In genomic region chr11:115257775-115258510, GRCm38 (mm10) we compare ENCODE assay signal across 10 mouse cellular contexts. TPM values are rescaled to one million over a fixed set of nuclear protein-coding genes. Genes with fewer than 3 reads are reported as not detected.
DNase-seq lines count a peak whose midpoint lies in the region; ATAC-seq and TF ChIP-seq lines count a peak whose summit lies in the region.
"Had no signal": no experiment of that assay in that cellular context is flagged by ENCODE, and none has a peak within 500 bp of the region (broad histone marks: within the 10 kb centered on the region; RNA-seq: fewer than 3 reads in every experiment).

No protein-coding gene starts in this region.

- 16% methylated on average over 59 of the region's 59 CpGs for WGBS in lung, embryonic 14.5 days
- 16% methylated on average over 59 of the region's 59 CpGs for WGBS in forebrain, embryonic 14.5 days
- 13% methylated on average over 59 of the region's 59 CpGs for WGBS in neural tube, embryonic 13.5 days

- intact Hi-C loops in gastrocnemius, postnatal 14 days (cut with DNase I; ENCODE audit: low total_unique reads), result no loop called here

- no peak overlapping the region for H3K9ac ChIP-seq in lung, embryonic 14.5 days
- no peak overlapping the region for H3K9ac ChIP-seq in forebrain, embryonic 14.5 days (ENCODE audit: low read length)
- H3K9ac ChIP-seq in neural tube, embryonic 13.5 days, result no peak overlapping the region

- H3K27ac ChIP-seq in lung, embryonic 14.5 days (ENCODE audit: low read depth), result no peak overlapping the region
- H3K27ac ChIP-seq in forebrain, embryonic 14.5 days (ENCODE audit: low read depth, low read length), result no peak overlapping the region
- H3K27ac ChIP-seq in neural tube, embryonic 13.5 days (replicated peaks), result no peak overlapping the region

- H3K4me2 ChIP-seq in lung, embryonic 14.5 days, result peak overlapping the region; percentile 32; the same call in 1 of the 2 replicates
- H3K4me2 ChIP-seq in forebrain, embryonic 14.5 days (ENCODE audit: low read length), result peak overlapping the region; percentile 33
- peak overlapping the region; percentile 39 for H3K4me2 ChIP-seq in neural tube, embryonic 13.5 days

- ATAC-seq in lung, embryonic 14.5 days (ENCODE audit: insufficient read depth), result no peak
- ATAC-seq in forebrain, embryonic 14.5 days, result no peak
- 0 out of 2 replicates have a peak, but pooled peaks have one; percentile 32 for ATAC-seq in neural tube, embryonic 13.5 days (ENCODE audit: low read depth)

- no peak overlapping the region; the same call in 1 of the 2 replicates for H3K4me3 ChIP-seq in lung, embryonic 14.5 days (ENCODE audit: low read depth, low read length)
- H3K4me3 ChIP-seq in forebrain, embryonic 14.5 days (ENCODE audit: low read depth, low read length), result peak overlapping the region; percentile 13
- H3K4me3 ChIP-seq in neural tube, embryonic 13.5 days, result peak overlapping the region; percentile 18

- H3K36me3 ChIP-seq in lung, embryonic 14.5 days (ENCODE audit: insufficient read depth), result no peaks in the 10 kb centered on the region
- no peaks in the 10 kb centered on the region for H3K36me3 ChIP-seq in forebrain, embryonic 14.5 days (ENCODE audit: control insufficient read depth, insufficient read depth, low read length)
- no peaks in the 10 kb centered on the region for H3K36me3 ChIP-seq in neural tube, embryonic 13.5 days

- H3K4me1 ChIP-seq in lung, embryonic 14.5 days (ENCODE audit: insufficient read depth), result 0 out of 2 replicates have a peak, but pooled peaks cover 3% of the 10 kb centered on the region
- H3K4me1 ChIP-seq in forebrain, embryonic 14.5 days (ENCODE audit: control insufficient read depth, insufficient read depth, low read length), result peaks cover 3% of the 10 kb centered on the region; the same call in 1 of the 2 replicates
- peaks cover 6% of the 10 kb centered on the region for H3K4me1 ChIP-seq in neural tube, embryonic 13.5 days (replicated peaks)

- no peak for TF ChIP-seq CTCF in lung, embryonic 14.5 days (IDR thresholded peaks at IDR 0.05; ENCODE audit: low read depth)

- H3K9me3 ChIP-seq in lung, embryonic 14.5 days (ENCODE audit: low read depth, low read length), result no peaks in the 10 kb centered on the region
- H3K9me3 ChIP-seq in forebrain, embryonic 14.5 days (replicated peaks; ENCODE audit: control insufficient read depth, low read length), result no peaks in the 10 kb centered on the region
- no peaks in the 10 kb centered on the region for H3K9me3 ChIP-seq in neural tube, embryonic 13.5 days

- peaks cover 91% of the 10 kb centered on the region for H3K27me3 ChIP-seq in lung, embryonic 14.5 days (ENCODE audit: insufficient read depth, low read length)
- H3K27me3 ChIP-seq in forebrain, embryonic 14.5 days (replicated peaks; ENCODE audit: control insufficient read depth, insufficient read depth, low read length), result peaks cover 40% of the 10 kb centered on the region
- peaks cover 100% of the 10 kb centered on the region for H3K27me3 ChIP-seq in neural tube, embryonic 13.5 days

- DNase-seq in lung, embryonic 14.5 days, result peak; percentile 47
- DNase-seq in lung, postnatal 10 days, result no peak
- no peak for DNase-seq in forebrain, embryonic 14.5 days (ENCODE audit: low spot score)
- DNase-seq in kidney, postnatal 4 days, result peak; percentile 48 to 66
- no peak for DNase-seq in gastrocnemius, postnatal 14 days
- no peak for DNase-seq in right cerebral cortex, postnatal 25 days
- no peak for DNase-seq in layer of hippocampus, postnatal 14 days (ENCODE audit: low spot score in 2 of 2)

RNA-seq across cellular contexts. Expression of gene Grin2c, which starts 9.1 kb away (rescaled TPM):
- not detected in 2 replicates for polyA plus RNA-seq in lung, embryonic 14.5 days (2014; fragmentation: Nextera tagmentation; extraction: Ambion mirVana)
- 0.12 and 0.14 TPM in 2 replicates for polyA plus RNA-seq in forebrain, embryonic 14.5 days (2014; fragmentation: Nextera tagmentation; extraction: Ambion mirVana)
- polyA plus RNA-seq in neural tube, embryonic 13.5 days (2015; fragmentation: Nextera tagmentation; extraction: Ambion mirVana), result 0.55 and 0.57 TPM in 2 replicates
- total RNA-seq in gastrocnemius, postnatal 14 days (2021), result not detected
- total RNA-seq in layer of hippocampus, postnatal 14 days (2021), result 10 to 100 TPM; 41.7 to 47.0 TPM
- total RNA-seq: hematopoietic stem cell, adult 5-6 weeks had no signal

RNA-seq across cellular contexts. Expression of gene Fdxr, which starts 18.9 kb away (rescaled TPM):
- polyA plus RNA-seq in lung, embryonic 14.5 days (2014; fragmentation: Nextera tagmentation; extraction: Ambion mirVana), result 8.8 and 10.4 TPM in 2 replicates
- 17.2 and 20.0 TPM in 2 replicates for polyA plus RNA-seq in forebrain, embryonic 14.5 days (2014; fragmentation: Nextera tagmentation; extraction: Ambion mirVana)
- 19.4 and 20.4 TPM in 2 replicates for polyA plus RNA-seq in neural tube, embryonic 13.5 days (2015; fragmentation: Nextera tagmentation; extraction: Ambion mirVana)
- 1 to 10 TPM; 5.4 to 6.0 TPM for total RNA-seq in gastrocnemius, postnatal 14 days (2021)
- total RNA-seq in layer of hippocampus, postnatal 14 days (2021), result 10 to 100 TPM; 19.4 to 21.3 TPM

RNA-seq across cellular contexts. Expression of gene Fads6, which starts 39.5 kb away (rescaled TPM):
- polyA plus RNA-seq in lung, embryonic 14.5 days (2014; fragmentation: Nextera tagmentation; extraction: Ambion mirVana), result 0.14 and 0.18 TPM in 2 replicates
- polyA plus RNA-seq in forebrain, embryonic 14.5 days (2014; fragmentation: Nextera tagmentation; extraction: Ambion mirVana), result 0.24 and 0.40 TPM in 2 replicates
- 0.65 and 1.1 TPM in 2 replicates for polyA plus RNA-seq in neural tube, embryonic 13.5 days (2015; fragmentation: Nextera tagmentation; extraction: Ambion mirVana)
- total RNA-seq in gastrocnemius, postnatal 14 days (2021), result 1 to 10 TPM; 1.6 to 1.7 TPM
- total RNA-seq in layer of hippocampus, postnatal 14 days (2021), result 10 to 100 TPM in 1 of 2 experiments, 1 to 10 TPM in 1; 10.0 to 10.2 TPM

RNA-seq across cellular contexts. Expression of gene Otop2, which starts 49.0 kb away (rescaled TPM):
- not detected in 2 replicates for polyA plus RNA-seq in lung, embryonic 14.5 days (2014; fragmentation: Nextera tagmentation; extraction: Ambion mirVana)
- polyA plus RNA-seq in forebrain, embryonic 14.5 days (2014; fragmentation: Nextera tagmentation; extraction: Ambion mirVana), result not detected in 2 replicates
- not detected in 2 replicates for polyA plus RNA-seq in neural tube, embryonic 13.5 days (2015; fragmentation: Nextera tagmentation; extraction: Ambion mirVana)
- not detected for total RNA-seq in gastrocnemius, postnatal 14 days (2021)
- total RNA-seq in layer of hippocampus, postnatal 14 days (2021), result not detected
- total RNA-seq: hematopoietic stem cell, adult 5-6 weeks had no signal
- polyA plus RNA-seq: spleen, adult 2 months had no signal

Comparison
In these comparisons a context has a peak if more than half of its experiments do, and no peak if none do; other contexts are left out.
1. DNase-seq: peak in lung, embryonic 14.5 days (single experiment) and kidney, postnatal 4 days (2 of 2); none in lung, postnatal 10 days (single experiment), forebrain, embryonic 14.5 days (single experiment), gastrocnemius, postnatal 14 days (single experiment), right cerebral cortex, postnatal 25 days (single experiment) and layer of hippocampus, postnatal 14 days (0 of 2).
2. Peak in every context shown above with its lines, with median percentiles within 50 percentile points of each other: H3K4me2 ChIP-seq.